In the genomic region with DNA sequence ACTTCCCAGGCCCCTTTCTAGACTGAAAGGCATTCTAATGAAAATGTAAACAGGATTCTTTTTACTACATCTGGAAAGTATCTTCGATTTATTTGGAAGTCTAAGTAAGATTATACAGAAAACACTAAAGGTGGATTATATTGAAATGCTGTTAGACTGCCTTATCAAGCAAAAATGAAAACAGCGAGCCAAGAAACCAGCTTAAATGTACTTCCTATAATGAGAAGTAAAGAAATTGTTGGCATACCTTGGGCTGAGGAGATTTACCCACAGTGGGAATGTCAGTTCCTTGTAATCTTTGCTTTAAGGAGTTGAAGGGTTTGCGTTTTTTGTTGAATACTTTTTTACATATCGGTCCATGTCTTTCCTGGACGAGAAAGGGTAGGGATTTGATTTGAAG, we compare ENCODE assay signal across 22 mouse cellular contexts. TPM values are rescaled to one million over a fixed set of nuclear protein-coding genes. Genes with fewer than 3 reads are reported as not detected.
DNase-seq lines count a peak whose midpoint lies in the region; ATAC-seq and TF ChIP-seq lines count a peak whose summit lies in the region.
"Had no signal": no experiment of that assay in that cellular context is flagged by ENCODE, and none has a peak within 500 bp of the region (broad histone marks: within the 10 kb centered on the region; RNA-seq: fewer than 3 reads in every experiment).

No protein-coding gene starts in this region.

- 90% methylated on average over 5 of the region's 5 CpGs for WGBS in forebrain, embryonic 10.5 days
- 91% methylated on average over 5 of the region's 5 CpGs for WGBS in forebrain, embryonic 14.5 days
- WGBS in intestine, embryonic 14.5 days: 42% methylated on average over 5 of the region's 5 CpGs
- 69% methylated on average over 5 of the region's 5 CpGs for WGBS in intestine, postnatal 0 days
- WGBS in embryonic facial prominence, embryonic 15.5 days: 36% methylated on average over 5 of the region's 5 CpGs
- 38% methylated on average over 5 of the region's 5 CpGs for WGBS in stomach, embryonic 16.5 days
- WGBS in kidney, adult 2 months: 87% methylated on average over 5 of the region's 5 CpGs

- H3K27ac ChIP-seq in forebrain, embryonic 10.5 days: peak overlapping the region; percentile 58; the same call in 1 of the 2 replicates
- H3K27ac ChIP-seq in forebrain, embryonic 14.5 days (ENCODE audit: low read depth, low read length): no peak overlapping the region
- peak overlapping the region; percentile 76 for H3K27ac ChIP-seq in intestine, embryonic 14.5 days (ENCODE audit: low read depth)
- H3K27ac ChIP-seq in intestine, postnatal 0 days (ENCODE audit: low read depth, low read length): no peak overlapping the region
- H3K27ac ChIP-seq in embryonic facial prominence, embryonic 15.5 days (replicated peaks): peak overlapping the region; percentile 82
- H3K27ac ChIP-seq in stomach, embryonic 16.5 days (ENCODE audit: low read length): peak overlapping the region; percentile 83
- no peak overlapping the region for H3K27ac ChIP-seq in kidney, adult 2 months (ENCODE audit: insufficient read depth, low read depth, low read length)
- H3K27ac ChIP-seq: hindbrain, embryonic 15.5 days; limb, embryonic 12.5 days; midbrain, embryonic 12.5 days had no signal

- DNase-seq in forebrain, embryonic 10.5 days (ENCODE audit: extremely low spot score, low spot score): no peak
- DNase-seq in forebrain, embryonic 14.5 days (ENCODE audit: low spot score): no peak
- no peak for DNase-seq in intestine, embryonic 14.5 days (ENCODE audit: low spot score)
- DNase-seq in testis, postnatal 10 days (ENCODE audit: low spot score): no peak
- DNase-seq in kidney, adult 2 months: no peak
- DNase-seq: cerebellum, postnatal 10 days; heart, adult 18-20 months; kidney, adult 9 months; kidney, postnatal 36 days; layer of hippocampus, adult 9-11 months; right cerebral cortex, postnatal 4 days; thymus, postnatal 25 days had no signal

- no peak overlapping the region for H3K9ac ChIP-seq in forebrain, embryonic 14.5 days (ENCODE audit: low read length)
- no peak overlapping the region for H3K9ac ChIP-seq in intestine, embryonic 14.5 days (ENCODE audit: low read length)
- H3K9ac ChIP-seq in intestine, postnatal 0 days (ENCODE audit: low read depth, low read length): no peak overlapping the region
- H3K9ac ChIP-seq in embryonic facial prominence, embryonic 15.5 days: no peak overlapping the region
- no peak overlapping the region for H3K9ac ChIP-seq in stomach, embryonic 16.5 days (ENCODE audit: low read length)
- H3K9ac ChIP-seq: hindbrain, embryonic 15.5 days; limb, embryonic 12.5 days; midbrain, embryonic 12.5 days had no signal

- H3K4me1 ChIP-seq in forebrain, embryonic 10.5 days: peaks cover 37% of the 10 kb centered on the region
- peaks cover 10% of the 10 kb centered on the region for H3K4me1 ChIP-seq in forebrain, embryonic 14.5 days (ENCODE audit: control insufficient read depth, insufficient read depth, low read length)
- peaks cover 28% of the 10 kb centered on the region for H3K4me1 ChIP-seq in intestine, embryonic 14.5 days (replicated peaks; ENCODE audit: control insufficient read depth, insufficient read depth, low read length)
- 0 out of 2 replicates have a peak, but pooled peaks cover 3% of the 10 kb centered on the region for H3K4me1 ChIP-seq in intestine, postnatal 0 days (replicated peaks; ENCODE audit: control insufficient read depth, insufficient read depth, low read length)
- H3K4me1 ChIP-seq in embryonic facial prominence, embryonic 15.5 days: peaks cover 25% of the 10 kb centered on the region
- peaks cover 21% of the 10 kb centered on the region for H3K4me1 ChIP-seq in stomach, embryonic 16.5 days (ENCODE audit: control insufficient read depth, insufficient read depth, low read length)
- H3K4me1 ChIP-seq in kidney, adult 2 months (ENCODE audit: control insufficient read depth, insufficient read depth, low read length): no peaks in the 10 kb centered on the region

- peaks cover 4% of the 10 kb centered on the region; the same call in 1 of the 2 replicates for H3K9me3 ChIP-seq in forebrain, embryonic 10.5 days
- no peaks in the 10 kb centered on the region for H3K9me3 ChIP-seq in forebrain, embryonic 14.5 days (replicated peaks; ENCODE audit: control insufficient read depth, low read length)
- H3K9me3 ChIP-seq in intestine, embryonic 14.5 days (ENCODE audit: control insufficient read depth, low read length): no peaks in the 10 kb centered on the region
- H3K9me3 ChIP-seq in intestine, postnatal 0 days (ENCODE audit: control insufficient read depth): no peaks in the 10 kb centered on the region
- no peaks in the 10 kb centered on the region for H3K9me3 ChIP-seq in embryonic facial prominence, embryonic 15.5 days (replicated peaks)
- no peaks in the 10 kb centered on the region for H3K9me3 ChIP-seq in stomach, embryonic 16.5 days (replicated peaks; ENCODE audit: control insufficient read depth, low read length)
- H3K9me3 ChIP-seq: G1E; hindbrain, embryonic 15.5 days had no signal

- no peak overlapping the region for H3K4me3 ChIP-seq in forebrain, embryonic 10.5 days
- no peak overlapping the region for H3K4me3 ChIP-seq in forebrain, embryonic 14.5 days (ENCODE audit: low read depth, low read length)
- H3K4me3 ChIP-seq in intestine, embryonic 14.5 days (ENCODE audit: low read depth, low read length): no peak overlapping the region
- no peak overlapping the region for H3K4me3 ChIP-seq in intestine, postnatal 0 days (ENCODE audit: low read depth, low read length)
- H3K4me3 ChIP-seq in embryonic facial prominence, embryonic 15.5 days (replicated peaks): no peak overlapping the region
- no peak overlapping the region for H3K4me3 ChIP-seq in stomach, embryonic 16.5 days (replicated peaks; ENCODE audit: low read length)
- no peak overlapping the region for H3K4me3 ChIP-seq in kidney, adult 2 months (ENCODE audit: insufficient read depth, low read depth, low read length)
- H3K4me3 ChIP-seq: hindbrain, embryonic 15.5 days; limb, embryonic 12.5 days; midbrain, embryonic 12.5 days; myocyte had no signal

- H3K36me3 ChIP-seq in forebrain, embryonic 10.5 days (replicated peaks): no peaks in the 10 kb centered on the region
- no peaks in the 10 kb centered on the region for H3K36me3 ChIP-seq in forebrain, embryonic 14.5 days (ENCODE audit: control insufficient read depth, insufficient read depth, low read length)
- no peaks in the 10 kb centered on the region for H3K36me3 ChIP-seq in intestine, embryonic 14.5 days (ENCODE audit: control insufficient read depth, insufficient read depth, low read length)
- no peaks in the 10 kb centered on the region for H3K36me3 ChIP-seq in intestine, postnatal 0 days (ENCODE audit: control insufficient read depth, insufficient read depth)
- no peaks in the 10 kb centered on the region for H3K36me3 ChIP-seq in embryonic facial prominence, embryonic 15.5 days
- H3K36me3 ChIP-seq in stomach, embryonic 16.5 days (ENCODE audit: control insufficient read depth, insufficient read depth, low read length): no peaks in the 10 kb centered on the region
- no peaks in the 10 kb centered on the region for H3K36me3 ChIP-seq in kidney, adult 2 months (ENCODE audit: control insufficient read depth, insufficient read depth, low read length)
- H3K36me3 ChIP-seq: G1E; hindbrain, embryonic 15.5 days; limb, embryonic 12.5 days; midbrain, embryonic 12.5 days had no signal

- no peak overlapping the region for H3K4me2 ChIP-seq in forebrain, embryonic 14.5 days (ENCODE audit: low read length)
- H3K4me2 ChIP-seq in intestine, embryonic 14.5 days (ENCODE audit: low read length): no peak overlapping the region
- no peak overlapping the region for H3K4me2 ChIP-seq in intestine, postnatal 0 days (replicated peaks; ENCODE audit: low read depth)
- H3K4me2 ChIP-seq in embryonic facial prominence, embryonic 15.5 days (replicated peaks): no peak overlapping the region
- H3K4me2 ChIP-seq in stomach, embryonic 16.5 days (ENCODE audit: low read depth, low read length): no peak overlapping the region
- H3K4me2 ChIP-seq: hindbrain, embryonic 15.5 days; limb, embryonic 12.5 days; midbrain, embryonic 12.5 days had no signal

- H3K27me3 ChIP-seq in forebrain, embryonic 10.5 days (ENCODE audit: poor library complexity, severe bottlenecking): no peaks in the 10 kb centered on the region
- H3K27me3 ChIP-seq in forebrain, embryonic 14.5 days (replicated peaks; ENCODE audit: control insufficient read depth, insufficient read depth, low read length): no peaks in the 10 kb centered on the region
- H3K27me3 ChIP-seq in intestine, embryonic 14.5 days (replicated peaks; ENCODE audit: control insufficient read depth, insufficient read depth, low read length): no peaks in the 10 kb centered on the region
- no peaks in the 10 kb centered on the region for H3K27me3 ChIP-seq in intestine, postnatal 0 days (replicated peaks; ENCODE audit: control insufficient read depth, insufficient read depth, low read length)
- H3K27me3 ChIP-seq in embryonic facial prominence, embryonic 15.5 days: no peaks in the 10 kb centered on the region
- no peaks in the 10 kb centered on the region for H3K27me3 ChIP-seq in stomach, embryonic 16.5 days (ENCODE audit: control insufficient read depth, insufficient read depth, low read length)
- H3K27me3 ChIP-seq in kidney, adult 2 months (replicated peaks; ENCODE audit: control insufficient read depth, insufficient read depth, low read length): no peaks in the 10 kb centered on the region; the same call in 1 of the 2 replicates
- H3K27me3 ChIP-seq: hindbrain, embryonic 15.5 days; limb, embryonic 12.5 days; midbrain, embryonic 12.5 days had no signal

- ATAC-seq in forebrain, embryonic 14.5 days: no peak
- no peak for ATAC-seq in intestine, embryonic 14.5 days (replicated peaks; ENCODE audit: low FRiP score, low TSS enrichment, low read depth)
- ATAC-seq in intestine, postnatal 0 days: no peak
- ATAC-seq in embryonic facial prominence, embryonic 15.5 days (ENCODE audit: insufficient number of reproducible peaks, low FRiP score, low TSS enrichment, low read depth): no peak
- ATAC-seq in stomach, embryonic 16.5 days (ENCODE audit: insufficient read depth, low FRiP score): no peak
- ATAC-seq: CD4-positive, CD25-positive, alpha-beta regulatory T cell, adult 4 months had no signal

- TF ChIP-seq POLR2A in kidney, adult 2 months (IDR thresholded peaks at IDR 0.05; ENCODE audit: low read depth, low read length): no peak

- TF ChIP-seq CTCF in intestine, postnatal 0 days (IDR thresholded peaks at IDR 0.05; ENCODE audit: low read depth): no peak
- no peak for TF ChIP-seq CTCF in kidney, adult 2 months (conservative IDR thresholded peaks at IDR 0.05; ENCODE audit: insufficient read depth, insufficient read length, low read depth, low read length)

RNA-seq across cellular contexts. Expression of gene Zc2hc1b, which starts 9.4 kb away (rescaled TPM):
- polyA plus RNA-seq in forebrain, embryonic 10.5 days (2016; fragmentation: Nextera tagmentation; extraction: Ambion mirVana): not detected in 2 replicates
- not detected in 2 replicates for polyA plus RNA-seq in forebrain, embryonic 14.5 days (2014; fragmentation: Nextera tagmentation; extraction: Ambion mirVana)
- not detected in 2 replicates for polyA plus RNA-seq in intestine, embryonic 14.5 days (2014; fragmentation: Nextera tagmentation; extraction: Ambion mirVana)
- not detected in 2 replicates for polyA plus RNA-seq in intestine, postnatal 0 days (2015; fragmentation: Nextera tagmentation; extraction: Ambion mirVana)
- not detected in 2 replicates for polyA plus RNA-seq in embryonic facial prominence, embryonic 15.5 days (2015; fragmentation: Nextera tagmentation; extraction: Ambion mirVana)
- polyA plus RNA-seq in stomach, embryonic 16.5 days (2015; fragmentation: Nextera tagmentation; extraction: Ambion mirVana): not detected in 2 replicates
- polyA plus RNA-seq in kidney, adult 2 months (2012; rRNA removed): not detected in 2 replicates
- polyA plus RNA-seq: CD4-positive, CD25-positive, alpha-beta regulatory T cell, adult 4 months; G1E; hindbrain, embryonic 15.5 days; limb, embryonic 12.5 days; liver, embryonic 16.5 days; midbrain, embryonic 12.5 days; myocyte had no signal

RNA-seq across cellular contexts. Expression of gene Ltv1, which starts 24.5 kb away (rescaled TPM):
- 75.5 and 82.0 TPM in 2 replicates for polyA plus RNA-seq in forebrain, embryonic 10.5 days (2016; fragmentation: Nextera tagmentation; extraction: Ambion mirVana)
- polyA plus RNA-seq in forebrain, embryonic 14.5 days (2014; fragmentation: Nextera tagmentation; extraction: Ambion mirVana): 37.3 and 38.8 TPM in 2 replicates
- polyA plus RNA-seq in intestine, embryonic 14.5 days (2014; fragmentation: Nextera tagmentation; extraction: Ambion mirVana): 80.1 and 87.2 TPM in 2 replicates
- polyA plus RNA-seq in intestine, postnatal 0 days (2015; fragmentation: Nextera tagmentation; extraction: Ambion mirVana): 44.1 and 45.5 TPM in 2 replicates
- polyA plus RNA-seq in embryonic facial prominence, embryonic 15.5 days (2015; fragmentation: Nextera tagmentation; extraction: Ambion mirVana): 69.2 and 70.2 TPM in 2 replicates
- 76.3 and 77.5 TPM in 2 replicates for polyA plus RNA-seq in stomach, embryonic 16.5 days (2015; fragmentation: Nextera tagmentation; extraction: Ambion mirVana)
- polyA plus RNA-seq in kidney, adult 2 months (2012; rRNA removed): 10.0 and 12.1 TPM in 2 replicates

Comparison
In these comparisons a context has a peak if more than half of its experiments do, and no peak if none do; other contexts are left out.
1. H3K27ac ChIP-seq: peak in forebrain, embryonic 10.5 days (single experiment), intestine, embryonic 14.5 days (single experiment), embryonic facial prominence, embryonic 15.5 days (single experiment) and stomach, embryonic 16.5 days (single experiment); none in forebrain, embryonic 14.5 days (single experiment), intestine, postnatal 0 days (single experiment) and kidney, adult 2 months (single experiment).